Mouse (Mus musculus): ENCODE results near the gene Srsf10. TPM values are rescaled to one million over a fixed set of nuclear protein-coding genes. Genes with fewer than 3 reads are reported as not detected.

Gene Srsf10
- total RNA-seq, 2 experiments from 2014 or later: 47.2 to 59.0 TPM

GRCm38 (mm10) chr4:135884531-135884930 is 29.0 kb downstream of the Srsf10 start:
- no peak for DNase-seq

GRCm38 (mm10) chr4:135885676-135886075 is 30.1 kb downstream of the Srsf10 start:
- no peak for DNase-seq

GRCm38 (mm10) chr4:135886184-135886583 is 30.6 kb downstream of the Srsf10 start:
- DNase-seq: no peak

- no peak for DNase-seq
These were observed 33.0 kb downstream of the Srsf10 start for GRCm38 (mm10) chr4:135888448-135889057.

- no peak for DNase-seq
These were observed 33.8 kb downstream of the Srsf10 start for GRCm38 (mm10) chr4:135889146-135889883.

GRCm38 (mm10) chr4:135889884-135890283 is 34.3 kb downstream of the Srsf10 start:
- peak; percentile 77 for DNase-seq

- no peak for DNase-seq
These were observed 36.0 kb downstream of the Srsf10 start for GRCm38 (mm10) chr4:135891539-135891938.

- DNase-seq: no peak
These were observed 37.3 kb downstream of the Srsf10 start for GRCm38 (mm10) chr4:135892884-135893283.

- DNase-seq: no peak
These were observed 39.6 kb downstream of the Srsf10 start, which contains the start of gene Cnr2 for GRCm38 (mm10) chr4:135895071-135895571. Gene Cnr2 (plus strand): TSS chr4:135895394.

GRCm38 (mm10) chr4:135896157-135896556 is 40.6 kb downstream of the Srsf10 start:
- no peak for DNase-seq

- no peak for DNase-seq
These were observed 43.0 kb downstream of the Srsf10 start for GRCm38 (mm10) chr4:135898380-135899049.

GRCm38 (mm10) chr4:135899050-135899448 is 43.5 kb downstream of the Srsf10 start:
- DNase-seq: no peak

GRCm38 (mm10) chr4:135900008-135900407 is 44.5 kb downstream of the Srsf10 start:
- no peak for DNase-seq

GRCm38 (mm10) chr4:135902606-135903242 is 47.2 kb downstream of the Srsf10 start:
- DNase-seq: no peak

- no peak for DNase-seq
These were observed 49.3 kb downstream of the Srsf10 start for GRCm38 (mm10) chr4:135904810-135905209.

- no peak for DNase-seq
These were observed 51.1 kb downstream of the Srsf10 start for GRCm38 (mm10) chr4:135906633-135907032.

- no peak for DNase-seq
These were observed 53.9 kb downstream of the Srsf10 start for GRCm38 (mm10) chr4:135909326-135910066.

GRCm38 (mm10) chr4:135911531-135911930 is 56.0 kb downstream of the Srsf10 start:
- no peak for DNase-seq

GRCm38 (mm10) chr4:135912164-135912563 is 56.6 kb downstream of the Srsf10 start:
- no peak for DNase-seq

GRCm38 (mm10) chr4:135912835-135913234 is 57.3 kb downstream of the Srsf10 start:
- DNase-seq: no peak

GRCm38 (mm10) chr4:135913433-135913832 is 57.9 kb downstream of the Srsf10 start:
- no peak for DNase-seq
